Mouse (Mus musculus) hindbrain, embryonic 14.5 days (tissue): ENCODE measurements at regions not wholly inside any gene's neighbourhood (a gene's known extent, or its start where the extent isn't known, plus 50 kb on each side); places are given as distances from the start of the nearest gene placed in this dataset.
"Not testable (repeated sequence)": the region's sequence is repeated elsewhere in the genome, so short reads cannot be mapped to it uniquely, and the experiment has no call there.

Experiments
- ATAC-seq: fragments of 200-750 bp; cut with Nextera tagmentation; 2 replicates; pipeline ENCODE4 v1.8.0; 2017; ENCODE audit warnings: moderate number of reproducible peaks, mild to moderate bottlenecking, moderate TSS enrichment, moderate library complexity; ENCODE audit not compliant: low FRiP score
- DNase-seq: peaks from one replicate; pipeline ENCODE4 v3.0.0-alpha.2; 2015; ENCODE audit warnings: low spot score
- H3K27ac ChIP-seq: fragments of 300-500 bp; sonication (generic); 2 replicates; pipeline ENCODE4 v1.5.1; 2014; ENCODE audit warnings: mild to moderate bottlenecking, moderate library complexity
- H3K27me3 ChIP-seq: fragments of 300-500 bp; sonication (generic); 2 replicates; pipeline ENCODE4 v1.6.1; 2014; ENCODE audit warnings: mild to moderate bottlenecking, low read length, mixed read lengths; ENCODE audit not compliant: control insufficient read depth, insufficient read depth
- H3K36me3 ChIP-seq: fragments of 300-500 bp; sonication (generic); replicated peaks from 2 replicates; pipeline ENCODE4 v1.6.1; 2014; ENCODE audit not compliant: control insufficient read depth, insufficient read depth
- H3K4me1 ChIP-seq: fragments of 300-500 bp; sonication (generic); replicated peaks from 2 replicates; pipeline ENCODE4 v1.6.1; 2014; ENCODE audit warnings: antibody characterized with exemption, low read length, mixed read lengths; ENCODE audit not compliant: control insufficient read depth, insufficient read depth
- H3K4me2 ChIP-seq: fragments of 300-500 bp; sonication (generic); replicated peaks from 2 replicates; pipeline ENCODE4 v1.6.1; 2014; ENCODE audit warnings: mild to moderate bottlenecking, moderate library complexity
- H3K4me3 ChIP-seq: fragments of 300-500 bp; sonication (generic); replicated peaks from 2 replicates; pipeline ENCODE4 v1.5.1; 2014; ENCODE audit warnings: mild to moderate bottlenecking, low read length
- H3K9ac ChIP-seq: fragments of 300-500 bp; sonication (generic); 2 replicates; pipeline ENCODE4 v1.6.1; 2014
- H3K9me3 ChIP-seq: fragments of 300-500 bp; sonication (generic); 2 replicates; pipeline ENCODE4 v1.6.1; 2016; ENCODE audit warnings: low read length; ENCODE audit not compliant: control insufficient read depth
- WGBS: fragments of 180-500 bp; shearing (Covaris S2); extraction: QIAGEN DNeasy Blood & Tissue Kit; methylation state at CpG from one replicate; pipeline ENCODE4 v1.1.7; 2014; 5-methylcytosine and 5-hydroxymethylcytosine counted together

DNA sequence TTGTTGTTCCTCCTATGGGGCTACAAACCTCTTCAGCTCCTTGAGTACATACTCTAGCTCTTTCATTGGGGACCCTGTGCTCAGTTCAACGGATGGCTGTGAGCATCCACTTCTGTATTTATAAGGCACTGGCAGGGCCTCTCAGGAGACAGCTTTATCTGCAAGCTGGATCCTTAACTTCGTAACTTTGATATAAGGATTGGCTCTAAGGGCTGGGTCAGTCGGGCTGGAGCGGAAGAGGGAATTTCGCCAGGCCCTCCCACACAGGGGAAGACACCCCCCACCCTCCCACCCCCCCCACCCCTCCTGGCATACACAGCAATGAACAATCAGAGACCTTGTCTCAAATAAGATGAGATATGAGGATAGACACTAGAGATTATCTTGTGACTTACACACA, 304.3 kb upstream of the Chordc1 start:
- Histone ChIP-seq H3K4me2 (no peak overlapping the region), H3K9ac (no peak overlapping the region), H3K4me1 (no peaks in the 10 kb centered on the region), H3K27ac (no peak overlapping the region), H3K9me3 (no peaks in the 10 kb centered on the region), H3K36me3 (no peaks in the 10 kb centered on the region), H3K4me3 (no peak overlapping the region), H3K27me3 (no peaks in the 10 kb centered on the region)
- DNase-seq (no peak), ATAC-seq (no peak; the same call in 1 of the 2 replicates)
- WGBS = 89% methylated on average over 5 of the region's 5 CpGs

DNA sequence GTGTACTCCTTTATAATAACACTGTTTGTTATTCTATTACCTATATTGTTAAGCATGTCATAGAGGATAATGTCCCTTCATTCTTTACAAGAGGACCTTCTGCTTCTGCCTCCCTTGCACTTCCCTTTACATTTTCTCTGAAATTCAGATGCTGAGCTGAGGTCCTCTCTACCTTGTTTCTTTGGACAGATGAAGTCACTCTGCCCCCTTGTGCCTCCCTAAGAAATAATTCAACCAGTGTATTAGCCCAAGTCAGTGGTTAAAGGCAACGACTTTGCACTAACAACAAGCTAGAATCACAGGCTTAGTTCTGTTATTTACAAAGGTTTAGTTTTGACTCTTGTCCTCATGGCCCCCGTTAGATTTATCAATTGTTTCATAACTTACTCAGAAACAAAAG, 289.4 kb upstream of the Chordc1 start:
- H3K4me1 ChIP-seq = no peaks in the 10 kb centered on the region
- peak; percentile 47 for DNase-seq
- ATAC-seq = 0 out of 2 replicates have a peak, but pooled peaks have one; percentile 55
- no peak overlapping the region for H3K4me3 ChIP-seq
- no peaks in the 10 kb centered on the region for H3K27me3 ChIP-seq
- no peaks in the 10 kb centered on the region for H3K36me3 ChIP-seq
- H3K27ac ChIP-seq = no peak overlapping the region
- 40% methylated on average over 2 of the region's 2 CpGs for WGBS
- no peak overlapping the region for H3K9ac ChIP-seq
- H3K9me3 ChIP-seq = no peaks in the 10 kb centered on the region
- H3K4me2 ChIP-seq = no peak overlapping the region

DNA sequence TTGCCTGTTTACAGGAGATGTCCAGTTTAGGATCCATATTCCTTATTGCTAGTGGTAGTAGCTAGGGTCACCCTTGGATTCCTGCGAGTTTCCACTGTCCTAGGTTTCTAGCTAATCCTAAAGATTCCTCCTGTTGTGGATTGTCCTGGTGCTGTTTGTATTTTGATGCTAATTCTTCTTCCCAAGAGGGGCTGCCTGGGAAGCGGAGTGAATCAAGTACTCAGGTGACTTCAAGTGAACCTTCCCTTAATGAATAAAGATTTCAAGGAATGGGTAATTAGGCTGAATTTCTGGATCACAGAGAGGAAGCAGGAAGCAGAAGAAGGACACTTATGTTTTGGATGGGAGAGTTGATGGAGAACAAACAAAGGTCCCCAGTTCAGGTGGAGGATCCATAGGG, 250.6 kb upstream of the Chordc1 start:
- Histone ChIP-seq H3K4me1 (no peaks in the 10 kb centered on the region), H3K9ac (no peak overlapping the region), H3K27ac (no peak overlapping the region), H3K27me3 (no peaks in the 10 kb centered on the region), H3K4me3 (no peak overlapping the region), H3K9me3 (no peaks in the 10 kb centered on the region), H3K4me2 (no peak overlapping the region), H3K36me3 (no peaks in the 10 kb centered on the region)
- ATAC-seq = no peak
- 60% methylated on average over 2 of the region's 2 CpGs for WGBS
- DNase-seq = no peak

DNA sequence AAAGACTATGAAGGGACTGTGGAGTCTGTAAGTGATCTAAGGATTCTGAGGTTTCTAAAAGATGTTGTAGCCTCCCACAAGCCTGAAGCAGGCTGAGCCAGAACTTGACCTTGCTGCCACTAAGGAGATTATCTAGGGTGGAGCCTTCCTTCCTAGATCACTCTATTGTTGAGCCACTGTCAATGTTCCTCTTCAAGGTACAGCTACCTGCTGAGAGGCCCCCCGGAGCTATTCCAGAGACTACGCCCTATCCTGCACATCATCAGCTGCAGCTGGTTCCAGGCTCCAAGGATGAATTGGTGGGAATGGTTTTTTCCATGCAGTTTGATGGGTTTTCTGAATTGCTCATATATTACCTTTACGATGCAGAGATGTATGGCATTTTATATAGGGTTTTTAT, 249.3 kb upstream of the Chordc1 start:
- H3K9me3 ChIP-seq, ATAC-seq, H3K4me3 ChIP-seq, H3K36me3 ChIP-seq, H3K4me2 ChIP-seq, H3K27ac ChIP-seq, H3K4me1 ChIP-seq, H3K9ac ChIP-seq, H3K27me3 ChIP-seq, DNase-seq: not testable (repeated sequence)
- 89% methylated on average over 3 of the region's 3 CpGs for WGBS

GRCm38 (mm10) chr9:18076942-18077341, 215.0 kb upstream of the Chordc1 start:
- DNase-seq (no peak), ATAC-seq (no peak)
- H3K36me3 ChIP-seq = no peaks in the 10 kb centered on the region
- no peaks in the 10 kb centered on the region for H3K4me1 ChIP-seq
- no peak overlapping the region for H3K27ac ChIP-seq
- H3K27me3 ChIP-seq = no peaks in the 10 kb centered on the region
- no peak overlapping the region for H3K9ac ChIP-seq
- H3K9me3 ChIP-seq = no peaks in the 10 kb centered on the region
- H3K4me3 ChIP-seq = no peak overlapping the region
- H3K4me2 ChIP-seq = no peak overlapping the region

DNA sequence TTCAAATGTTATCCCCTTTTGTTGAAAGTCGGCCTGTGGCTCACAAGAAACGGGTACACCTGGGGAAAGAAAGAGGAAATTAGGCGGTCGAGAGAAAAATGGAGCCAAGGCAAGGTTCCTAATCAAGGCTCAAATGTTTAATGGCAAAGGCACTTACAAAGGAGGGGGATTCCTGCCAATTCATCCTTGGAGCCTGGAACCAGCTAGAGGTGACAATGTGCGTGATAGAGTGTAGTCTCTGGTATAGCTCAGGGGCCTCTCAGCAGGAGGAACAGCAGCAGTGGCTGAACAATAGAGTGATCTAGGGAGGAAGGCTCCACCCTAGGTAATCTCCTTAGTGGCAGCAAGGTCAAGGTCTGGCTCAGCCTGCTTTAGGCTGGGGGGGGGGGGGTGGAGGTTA, 213.5 kb upstream of the Chordc1 start:
- DNase-seq, H3K9ac ChIP-seq, ATAC-seq, H3K4me2 ChIP-seq, H3K4me3 ChIP-seq, H3K9me3 ChIP-seq, H3K27ac ChIP-seq, H3K4me1 ChIP-seq, H3K27me3 ChIP-seq, H3K36me3 ChIP-seq: not testable (repeated sequence)
- WGBS = 83% methylated on average over 5 of the region's 5 CpGs

- H3K9ac ChIP-seq = not testable (repeated sequence)
Measured at GRCm38 (mm10) chr9:18079120-18079519, 212.8 kb upstream of the Chordc1 start.

More at GRCm38 (mm10) chr9:18079120-18079519, 212.8 kb upstream of the Chordc1 start:
- not testable (repeated sequence) for H3K4me3 ChIP-seq, DNase-seq, H3K4me1 ChIP-seq, H3K27ac ChIP-seq, H3K4me2 ChIP-seq, H3K36me3 ChIP-seq, H3K9me3 ChIP-seq, H3K27me3 ChIP-seq, ATAC-seq
- 83% methylated on average over 1 of the region's 1 CpGs for WGBS
